Mouse (Mus musculus) C2C12 (cell line): ENCODE data around the gene Slc29a1. TPM values are rescaled to one million over a fixed set of nuclear protein-coding genes. Genes with fewer than 3 reads are reported as not detected.

Source experiments
- H3K27me3 ChIP-seq: one replicate; pipeline ENCODE4 v1.6.1; 2011; ENCODE audit not compliant: control insufficient read depth, insufficient read depth, insufficient read length
- H3K36me3 ChIP-seq: one replicate; pipeline ENCODE4 v1.6.1; 2011; ENCODE audit not compliant: control insufficient read depth, insufficient read depth
- H3K4me3 ChIP-seq: one replicate; pipeline ENCODE4 v1.5.1; 2011; ENCODE audit warnings: mild to moderate bottlenecking, control low read depth; ENCODE audit not compliant: poor library complexity, insufficient read depth, severe bottlenecking
- H3K79me2 ChIP-seq: one replicate; pipeline ENCODE4 v1.6.1; 2011; ENCODE audit not compliant: control insufficient read depth, insufficient read depth
- H3K79me3 ChIP-seq: one replicate; pipeline ENCODE4 v1.6.1; 2011; ENCODE audit warnings: low read depth, control low read depth
- H3ac ChIP-seq: one replicate; pipeline ENCODE3; 2011; ENCODE audit warnings: low read depth; ENCODE audit not compliant: control insufficient read depth, insufficient read length
- CEBPB ChIP-seq: IDR thresholded peaks from one replicate; pipeline ENCODE4 v1.6.1; 2011; ENCODE audit warnings: low read depth, mild to moderate bottlenecking, control low read depth, moderate library complexity
- CTCF ChIP-seq: IDR thresholded peaks from one replicate; pipeline ENCODE4 v1.5.1; 2011; ENCODE audit not compliant: control insufficient read depth, insufficient read depth, insufficient read length
- FOSL1 ChIP-seq: IDR thresholded peaks from one replicate; pipeline ENCODE4 v1.8.0; 2011; ENCODE audit warnings: mild to moderate bottlenecking, low read length; ENCODE audit not compliant: poor library complexity, insufficient read depth, severe bottlenecking
- MAX ChIP-seq: IDR thresholded peaks from one replicate; pipeline ENCODE4 v1.6.1; 2011; ENCODE audit warnings: mild to moderate bottlenecking, control low read depth
- MYOD1 ChIP-seq: IDR thresholded peaks from one replicate; pipeline ENCODE4 v1.6.1; 2011; ENCODE audit warnings: low read depth; ENCODE audit not compliant: control insufficient read depth, insufficient read length
- MYOG ChIP-seq: IDR thresholded peaks from one replicate; pipeline ENCODE4 v1.6.1; 2011; ENCODE audit not compliant: control insufficient read depth, insufficient read length; ENCODE audit errors: extremely low read depth
- USF1 ChIP-seq: IDR thresholded peaks from one replicate; pipeline ENCODE4 v1.6.1; 2011; ENCODE audit warnings: low read depth, mild to moderate bottlenecking, control low read depth, moderate library complexity
- polyA plus RNA-seq: library from polyadenylated mRNA; unstranded; fragments of >200 nt; fragmentation: generic; extraction: Trizol; gene quantifications from one replicate; pipeline ENCODE4 v1.2.1, GENCODE M21; 2012; ENCODE audit warnings: missing spikeins

Slc29a1 gene
- polyA plus RNA-seq, 1 experiment, result 264 TPM

- Histone ChIP-seq H3K79me3 (no peaks in the 10 kb centered on the region), H3ac (no peak overlapping the region), H3K79me2 (no peaks in the 10 kb centered on the region), H3K4me3 (no peak overlapping the region), H3K36me3 (no peaks in the 10 kb centered on the region), H3K27me3 (no peaks in the 10 kb centered on the region)
- TF ChIP-seq CEBPB (no peak), MAX (no peak), FOSL1 (no peak), MYOD1 (no peak), CTCF (no peak), MYOG (no peak), USF1 (no peak)
Observed at GRCm38 (mm10) chr17:45606992-45607879, 7.8 kb upstream of the Slc29a1 start.

- no peak overlapping the region for H3ac ChIP-seq
- no peaks in the 10 kb centered on the region for H3K27me3 ChIP-seq
- H3K4me3 ChIP-seq, result no peak overlapping the region
- H3K79me3 ChIP-seq, result no peaks in the 10 kb centered on the region
- no peaks in the 10 kb centered on the region for H3K79me2 ChIP-seq
- H3K36me3 ChIP-seq, result no peaks in the 10 kb centered on the region
- TF ChIP-seq USF1 (no peak), CEBPB (no peak), MAX (no peak), FOSL1 (no peak)
Observed at GRCm38 (mm10) chr17:45602984-45603383, 3.6 kb upstream of the Slc29a1 start.

DNA sequence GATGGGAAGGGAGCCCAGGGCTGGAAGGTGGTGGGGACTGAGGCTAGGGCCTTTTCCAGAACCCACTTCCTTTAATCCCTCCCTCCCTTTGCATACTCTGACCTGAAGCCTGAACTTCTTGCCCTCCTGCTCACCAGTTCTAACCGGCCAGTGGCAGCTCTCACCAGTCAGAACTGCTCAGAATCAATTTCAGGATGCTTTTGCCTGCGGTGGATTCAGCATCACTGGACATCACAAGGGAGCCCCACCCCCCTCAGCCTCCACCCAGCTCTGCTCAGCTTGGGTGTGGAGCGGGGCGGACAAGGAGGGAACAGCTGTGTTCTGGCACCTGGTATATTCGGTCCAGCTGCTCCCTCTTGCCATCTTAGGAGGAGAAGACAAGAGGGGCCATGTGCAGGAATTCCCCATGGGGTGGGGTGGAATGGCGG lies 2.5 kb upstream of the Slc29a1 start, which contains the start of gene Mymx:
Gene Mymx (minus strand): TSS at position 226 of the 428 bp plus-strand sequence.
- no peak within 1 kb of the TSS for H3ac ChIP-seq
- no peaks in the 10 kb centered on the region for H3K27me3 ChIP-seq
- H3K36me3 ChIP-seq, result no peaks in the 10 kb centered on the region
- no peaks in the 10 kb centered on the region for H3K79me3 ChIP-seq
- H3K4me3 ChIP-seq, result no peak within 1 kb of the TSS
- no peaks in the 10 kb centered on the region for H3K79me2 ChIP-seq
- no peak for TF ChIP-seq MYOG
- TF ChIP-seq MYOD1, result no peak
- no peak for TF ChIP-seq CTCF
- TF ChIP-seq USF1, result no peak
- no peak for TF ChIP-seq MAX
- TF ChIP-seq CEBPB, result no peak
- no peak for TF ChIP-seq FOSL1

DNA sequence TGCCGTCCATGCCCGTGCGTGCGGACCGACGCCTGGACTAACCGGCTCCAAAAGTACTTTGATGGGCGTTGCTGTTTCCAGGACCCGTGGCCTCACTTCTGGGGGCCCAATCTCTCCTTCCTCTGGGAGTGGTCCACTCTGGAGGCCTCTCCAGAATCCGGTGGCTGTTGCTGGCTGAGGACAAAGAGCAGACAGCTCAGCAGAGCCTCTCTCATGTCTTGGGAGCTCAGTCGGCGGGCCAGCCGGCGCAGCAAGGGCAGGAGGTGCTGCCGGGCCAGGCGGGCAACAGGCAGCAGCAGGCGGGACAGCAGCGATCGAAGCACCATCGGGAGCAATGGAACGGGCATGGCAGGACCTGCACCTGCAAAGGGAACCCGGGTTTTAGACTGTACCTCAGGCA lies 1.9 kb upstream of the Slc29a1 start:
- Histone ChIP-seq H3K27me3 (no peaks in the 10 kb centered on the region), H3ac (no peak overlapping the region), H3K36me3 (no peaks in the 10 kb centered on the region), H3K4me3 (no peak overlapping the region), H3K79me3 (no peaks in the 10 kb centered on the region), H3K79me2 (no peaks in the 10 kb centered on the region)
- TF ChIP-seq MAX (no peak), USF1 (no peak), MYOG (no peak), MYOD1 (no peak), FOSL1 (no peak), CEBPB (no peak), CTCF (no peak)

DNA sequence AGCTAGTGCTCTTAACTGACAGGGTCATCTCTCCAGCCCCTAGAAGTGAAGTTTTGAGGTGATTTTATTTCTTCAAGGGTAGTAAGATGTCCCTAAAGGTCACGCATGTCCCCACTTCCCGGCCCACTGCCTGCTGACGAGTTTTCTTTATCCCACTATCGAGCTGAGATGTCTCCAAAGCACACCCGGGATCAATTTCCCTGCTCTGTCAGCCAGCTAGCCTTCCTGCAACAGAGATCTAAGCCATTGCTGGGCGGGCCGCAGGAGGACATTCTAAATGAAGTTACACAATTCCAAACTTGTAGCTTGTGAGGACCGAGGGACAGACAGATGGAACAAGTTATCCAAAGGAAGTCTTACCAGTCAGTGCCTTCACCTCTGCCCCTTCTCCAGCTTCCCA lies 861 bp upstream of the Slc29a1 start:
- TF ChIP-seq MAX (no peak), CTCF (no peak), MYOD1 (no peak), MYOG (no peak), USF1 (no peak), CEBPB (no peak), FOSL1 (no peak)
- Histone ChIP-seq H3K79me3 (no peaks in the 10 kb centered on the region), H3K4me3 (no peak overlapping the region), H3ac (no peak overlapping the region), H3K27me3 (no peaks in the 10 kb centered on the region), H3K36me3 (no peaks in the 10 kb centered on the region), H3K79me2 (peaks cover 1% of the 10 kb centered on the region)

- Histone ChIP-seq H3K79me2 (peaks cover 15% of the 10 kb centered on the region), H3K36me3 (no peaks in the 10 kb centered on the region), H3K27me3 (no peaks in the 10 kb centered on the region), H3K79me3 (peaks cover 14% of the 10 kb centered on the region), H3ac (no peak overlapping the region), H3K4me3 (no peak overlapping the region)
- TF ChIP-seq CEBPB (no peak), CTCF (no peak)
Observed at GRCm38 (mm10) chr17:45598891-45599290, 515 bp downstream of the Slc29a1 start.
